Mouse (Mus musculus) MEL (cell line): ENCODE data around the gene Sun5.

ENCODE experiments used
- CHD2 ChIP-seq: IDR thresholded peaks from 2 replicates; pipeline ENCODE4 v1.6.1; 2011; ENCODE audit warnings: low read length, improper control_type of control experiment
- CTCF ChIP-seq, 3 experiments: IDR thresholded peaks in 2 of 3; conservative IDR thresholded peaks in 1 of 3; 2 replicates each; pipeline ENCODE4 v1.5.1; 2011 to 2012; ENCODE audit warnings: low read length in 3 of 3, low read depth in 2 of 3, mild to moderate bottlenecking in 2 of 3, improper control_type of control experiment in 1 of 3, inconsistent platforms in 1 of 3, mixed read lengths in 1 of 3, moderate library complexity in 1 of 3; ENCODE audit not compliant: control insufficient read depth in 1 of 3, insufficient read depth in 1 of 3, poor library complexity in 1 of 3, severe bottlenecking in 1 of 3
- EP300 ChIP-seq, 2 experiments: IDR thresholded peaks; 2 replicates each; pipeline ENCODE4 v1.6.1; 2011; ENCODE audit warnings: improper control_type of control experiment in 2 of 2, low read length in 2 of 2, low read depth in 1 of 2, mild to moderate bottlenecking in 1 of 2
- GABPA ChIP-seq: IDR thresholded peaks from 2 replicates; pipeline ENCODE4 v1.6.1; 2012; ENCODE audit warnings: low read depth, mild to moderate bottlenecking, inconsistent platforms, low read length, improper control_type of control experiment, moderate library complexity
- JUND ChIP-seq: IDR thresholded peaks from 2 replicates; pipeline ENCODE4 v1.6.1; 2011; ENCODE audit warnings: low read depth, mild to moderate bottlenecking, improper control_type of control experiment, low read length
- MAZ ChIP-seq: IDR thresholded peaks from 2 replicates; pipeline ENCODE4 v1.6.1; 2012; ENCODE audit warnings: low read depth, mild to moderate bottlenecking, inconsistent platforms, low read length, improper control_type of control experiment
- MEF2A ChIP-seq: IDR thresholded peaks from 2 replicates; pipeline ENCODE4 v1.6.1; 2014; ENCODE audit warnings: low read depth, mild to moderate bottlenecking, inconsistent platforms, low read length, improper control_type of control experiment; ENCODE audit not compliant: poor library complexity, insufficient replicate concordance, severe bottlenecking; ENCODE audit errors: extremely low read depth
- MYB ChIP-seq: IDR thresholded peaks from 2 replicates; pipeline ENCODE4 v1.6.1; 2011; ENCODE audit warnings: mild to moderate bottlenecking, low read depth, low read length, improper control_type of control experiment
- POLR2A ChIP-seq, 2 experiments: IDR thresholded peaks; 2 replicates each; pipeline ENCODE4 v1.6.1; 2011 to 2012; ENCODE audit warnings: low read length in 2 of 2, mild to moderate bottlenecking in 2 of 2, control low read depth in 1 of 2, improper control_type of control experiment in 1 of 2, low read depth in 1 of 2, moderate library complexity in 1 of 2; ENCODE audit not compliant: control insufficient read depth in 1 of 2, insufficient read depth in 1 of 2, poor library complexity in 1 of 2
- RCOR1 ChIP-seq: IDR thresholded peaks from 2 replicates; pipeline ENCODE4 v1.6.1; 2012; ENCODE audit warnings: low read depth, mild to moderate bottlenecking, inconsistent platforms, low read length, improper control_type of control experiment
- SMC3 ChIP-seq: IDR thresholded peaks from 2 replicates; pipeline ENCODE4 v1.6.1; 2011; ENCODE audit warnings: low read depth, low read length, improper control_type of control experiment
- ZC3H11A ChIP-seq: IDR thresholded peaks from 2 replicates; pipeline ENCODE4 v1.6.1; 2012; ENCODE audit warnings: low read depth, mild to moderate bottlenecking, inconsistent platforms, low read length, improper control_type of control experiment
- ZMIZ1 ChIP-seq: IDR thresholded peaks from 2 replicates; pipeline ENCODE4 v1.6.1; 2012; ENCODE audit warnings: low read depth, mild to moderate bottlenecking, inconsistent platforms, low read length, improper control_type of control experiment, moderate library complexity

DNA sequence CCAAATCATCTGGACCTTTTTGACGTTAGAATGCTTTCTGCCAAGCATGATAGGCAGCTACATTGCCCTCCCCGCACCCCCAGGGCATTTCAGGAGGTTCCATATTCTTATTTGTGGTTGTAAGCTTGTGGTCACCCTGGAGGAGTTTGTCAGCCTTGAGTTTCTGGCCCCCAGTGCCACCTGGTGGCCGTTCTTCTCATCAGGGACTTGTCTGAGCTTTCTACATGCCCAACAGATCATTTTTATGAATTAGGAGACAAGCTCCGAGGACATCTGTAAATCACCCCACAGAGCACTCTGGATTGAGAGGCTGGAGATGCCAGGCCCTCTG lies 19.9 kb downstream of the Sun5 start:
- TF ChIP-seq ZC3H11A, result peak; percentile 47; the same call in 1 of the 2 replicates
- no peak for TF ChIP-seq POLR2A (IDR thresholded peaks at IDR 0.05; ENCODE audit: control insufficient read depth in 1 of 2, insufficient read depth in 1 of 2, low read depth in 1 of 2, low read length in 2 of 2, poor library complexity in 1 of 2)
- no peak for TF ChIP-seq GABPA
- no peak for TF ChIP-seq EP300 (IDR thresholded peaks at IDR 0.05; ENCODE audit: low read depth in 1 of 2, low read length in 2 of 2)
- no peak for TF ChIP-seq ZMIZ1
- no peak for TF ChIP-seq MYB
- no peak for TF ChIP-seq RCOR1
- TF ChIP-seq JUND, result no peak
- TF ChIP-seq CTCF (IDR thresholded peaks at IDR 0.05 in 2 of 3, conservative IDR thresholded peaks at IDR 0.05 in 1 of 3; ENCODE audit: control insufficient read depth in 1 of 3, insufficient read depth in 1 of 3, low read depth in 2 of 3, low read length in 3 of 3, poor library complexity in 1 of 3, severe bottlenecking in 1 of 3), result peak in 2 of 3 experiments; percentile 69 to 71; a peak in 5 of 6 replicates
- no peak for TF ChIP-seq CHD2
- peak; percentile 78 for TF ChIP-seq SMC3
- no peak for TF ChIP-seq MEF2A
- no peak for TF ChIP-seq MAZ
